Mouse (Mus musculus) lung, embryonic 14.5 days (tissue): ENCODE measurements around the gene Zfp11. TPM values are rescaled to one million over a fixed set of nuclear protein-coding genes. Genes with fewer than 3 reads are reported as not detected.

Experiments used
- ATAC-seq: fragments of 200-750 bp; cut with Nextera tagmentation; 2 replicates; pipeline ENCODE4 v1.8.0; 2017; ENCODE audit warnings: mild to moderate bottlenecking, moderate TSS enrichment, moderate library complexity; ENCODE audit not compliant: insufficient read depth
- DNase-seq: peaks from one replicate; pipeline ENCODE4 v3.0.0-alpha.2; 2015
- H3K27ac ChIP-seq: fragments of 300-500 bp; sonication (generic); 2 replicates; pipeline ENCODE4 v1.5.1; 2014; ENCODE audit warnings: low read depth, mild to moderate bottlenecking, moderate library complexity
- H3K27me3 ChIP-seq: fragments of 300-500 bp; sonication (generic); 2 replicates; pipeline ENCODE4 v1.6.1; 2014; ENCODE audit warnings: low read length, control low read depth; ENCODE audit not compliant: insufficient read depth
- H3K36me3 ChIP-seq: fragments of 300-500 bp; sonication (generic); 2 replicates; pipeline ENCODE4 v1.6.1; 2014; ENCODE audit warnings: control low read depth; ENCODE audit not compliant: insufficient read depth
- H3K4me1 ChIP-seq: fragments of 300-500 bp; sonication (generic); 2 replicates; pipeline ENCODE4 v1.6.1; 2014; ENCODE audit warnings: antibody characterized with exemption, control low read depth; ENCODE audit not compliant: insufficient read depth
- H3K4me2 ChIP-seq: fragments of 300-500 bp; sonication (generic); 2 replicates; pipeline ENCODE4 v1.6.1; 2014; ENCODE audit warnings: mild to moderate bottlenecking
- H3K4me3 ChIP-seq: fragments of 300-500 bp; sonication (generic); 2 replicates; pipeline ENCODE4 v1.5.1; 2014; ENCODE audit warnings: low read depth, low read length
- H3K9ac ChIP-seq: fragments of 300-500 bp; sonication (generic); 2 replicates; pipeline ENCODE4 v1.6.1; 2014
- H3K9me3 ChIP-seq: fragments of 300-500 bp; sonication (generic); 2 replicates; pipeline ENCODE4 v1.6.1; 2016; ENCODE audit warnings: low read depth, low read length, control low read depth
- CTCF ChIP-seq: IDR thresholded peaks from 2 replicates; pipeline ENCODE4 v1.5.1; 2016; ENCODE audit warnings: antibody characterized with exemption, low read depth
- WGBS: fragments of 180-500 bp; shearing (Covaris S2); extraction: QIAGEN DNeasy Blood & Tissue Kit; methylation state at CpG from one replicate; pipeline ENCODE4 v1.1.7; 2014; 5-methylcytosine and 5-hydroxymethylcytosine counted together
- polyA plus RNA-seq: library from polyadenylated mRNA; unstranded; fragments of >200 nt; fragmentation: Nextera tagmentation; extraction: Ambion mirVana; gene quantifications from 2 replicates; pipeline ENCODE4 v1.2.1, GENCODE M21; 2014

The Zfp11 gene
- polyA plus RNA-seq: 5.3 and 6.3 TPM in 2 replicates

GRCm38 (mm10) chr5:129670036-129670458, at the start of gene Zfp11:
Gene Zfp11, minus strand, starts transcription at chr5:129670099.
- no peaks in the 10 kb centered on the region for H3K36me3 ChIP-seq
- TF ChIP-seq CTCF: no peak
- peak; percentile 91 for ATAC-seq
- H3K4me1 ChIP-seq: 0 out of 2 replicates have a peak, but pooled peaks cover 6% of the 10 kb centered on the region
- no peaks in the 10 kb centered on the region for H3K9me3 ChIP-seq
- H3K4me3 ChIP-seq: peak within 1 kb of the TSS; percentile 78
- peak; percentile 90 for DNase-seq
- no peak within 1 kb of the TSS for H3K27ac ChIP-seq
- H3K4me2 ChIP-seq: peak within 1 kb of the TSS; percentile 71
- H3K9ac ChIP-seq: peak within 1 kb of the TSS; percentile 84
- WGBS: under 1% methylated on average over 23 of the region's 23 CpGs
- no peaks in the 10 kb centered on the region for H3K27me3 ChIP-seq

- no peak for ATAC-seq
- Histone ChIP-seq H3K9me3 (no peaks in the 10 kb centered on the region), H3K36me3 (peaks cover 30% of the 10 kb centered on the region; the same call in 1 of the 2 replicates), H3K4me1 (0 out of 2 replicates have a peak, but pooled peaks cover 6% of the 10 kb centered on the region), H3K27ac (no peak overlapping the region), H3K27me3 (no peaks in the 10 kb centered on the region), H3K4me3 (no peak overlapping the region), H3K4me2 (no peak overlapping the region), H3K9ac (no peak overlapping the region)
- WGBS: 76% methylated on average over 9 of the region's 9 CpGs
- no peak for DNase-seq
- 0 out of 2 replicates have a peak, but pooled peaks have one; percentile 19 for TF ChIP-seq CTCF
Observed at GRCm38 (mm10) chr5:129717016-129717415, 47.1 kb upstream of the Zfp11 start.

- Histone ChIP-seq H3K4me2 (peak within 1 kb of the TSS; percentile 76), H3K4me3 (peak within 1 kb of the TSS; percentile 74), H3K27ac (peak within 1 kb of the TSS; percentile 46), H3K9me3 (no peaks in the 10 kb centered on the region), H3K4me1 (0 out of 2 replicates have a peak, but pooled peaks cover 6% of the 10 kb centered on the region), H3K36me3 (peaks cover 30% of the 10 kb centered on the region; the same call in 1 of the 2 replicates), H3K27me3 (no peaks in the 10 kb centered on the region), H3K9ac (peak within 1 kb of the TSS; percentile 78)
- DNase-seq: peak; percentile 97
- peak; percentile 99 for ATAC-seq
- TF ChIP-seq CTCF: no peak; the same call in 1 of the 2 replicates
- under 1% methylated on average over 33 of the region's 33 CpGs for WGBS
Observed at GRCm38 (mm10) chr5:129715326-129715861, 45.5 kb upstream of the Zfp11 start, which contains the start of gene Mrps17. Gene Mrps17, plus strand, starts transcription at chr5:129715497.

- ATAC-seq: no peak
- no peak within 1 kb of the TSS for H3K9ac ChIP-seq
- H3K4me3 ChIP-seq: no peak within 1 kb of the TSS
- no peaks in the 10 kb centered on the region for H3K4me1 ChIP-seq
- no peak within 1 kb of the TSS for H3K27ac ChIP-seq
- H3K4me2 ChIP-seq: no peak within 1 kb of the TSS
- H3K27me3 ChIP-seq: no peaks in the 10 kb centered on the region
- no peak for DNase-seq
- H3K9me3 ChIP-seq: no peaks in the 10 kb centered on the region
- no peak for TF ChIP-seq CTCF
- 52% methylated on average over 2 of the region's 2 CpGs for WGBS
- H3K36me3 ChIP-seq: no peaks in the 10 kb centered on the region
Observed at GRCm38 (mm10) chr5:129708412-129708811, 38.5 kb upstream of the Zfp11 start, which contains the start of gene Sept14. Gene Sept14, minus strand, starts transcription at chr5:129708512.

DNA sequence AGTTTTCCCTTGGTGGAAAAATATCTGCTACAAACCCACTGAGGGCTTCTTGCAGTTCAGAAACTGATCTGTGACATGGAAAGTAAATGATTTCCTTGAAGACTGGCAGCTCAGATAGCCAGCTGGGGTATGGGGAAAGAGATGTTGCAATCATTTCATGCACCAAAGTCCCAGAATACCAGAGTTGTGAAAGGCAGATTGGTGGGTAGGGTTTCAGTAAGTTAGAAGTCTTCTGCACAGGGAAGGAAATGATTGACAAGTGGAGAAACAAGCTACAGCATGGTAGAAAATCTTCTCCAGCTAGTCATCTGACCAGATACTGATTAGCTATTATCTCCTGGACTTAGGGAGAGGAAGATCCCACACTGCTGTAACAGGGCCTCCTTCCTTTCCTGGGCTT, 33.5 kb upstream of the Zfp11 start:
- Histone ChIP-seq H3K27me3 (no peaks in the 10 kb centered on the region), H3K9ac (no peak overlapping the region), H3K9me3 (no peaks in the 10 kb centered on the region), H3K36me3 (no peaks in the 10 kb centered on the region), H3K4me3 (no peak overlapping the region), H3K4me1 (no peaks in the 10 kb centered on the region), H3K4me2 (no peak overlapping the region), H3K27ac (no peak overlapping the region)
- no peak for TF ChIP-seq CTCF
- DNase-seq (no peak), ATAC-seq (no peak)

GRCm38 (mm10) chr5:129701706-129702105, 31.8 kb upstream of the Zfp11 start:
- DNase-seq (no peak), ATAC-seq (no peak)
- Histone ChIP-seq H3K4me2 (no peak overlapping the region), H3K27ac (no peak overlapping the region), H3K4me3 (no peak overlapping the region), H3K9me3 (no peaks in the 10 kb centered on the region), H3K4me1 (no peaks in the 10 kb centered on the region), H3K9ac (no peak overlapping the region), H3K27me3 (no peaks in the 10 kb centered on the region), H3K36me3 (no peaks in the 10 kb centered on the region)
- WGBS: 84% methylated on average over 1 of the region's 1 CpGs
- no peak for TF ChIP-seq CTCF

GRCm38 (mm10) chr5:129700506-129700905, 30.6 kb upstream of the Zfp11 start:
- no peak overlapping the region for H3K4me2 ChIP-seq
- no peaks in the 10 kb centered on the region for H3K36me3 ChIP-seq
- H3K27me3 ChIP-seq: no peaks in the 10 kb centered on the region
- TF ChIP-seq CTCF: no peak
- H3K9ac ChIP-seq: no peak overlapping the region
- H3K4me3 ChIP-seq: no peak overlapping the region
- DNase-seq (no peak), ATAC-seq (no peak)
- H3K9me3 ChIP-seq: no peaks in the 10 kb centered on the region
- WGBS: 23% methylated on average over 2 of the region's 2 CpGs
- no peaks in the 10 kb centered on the region for H3K4me1 ChIP-seq
- no peak overlapping the region for H3K27ac ChIP-seq
